Mouse (Mus musculus): Measurements from ENCODE around the gene Blvrb. TPM values are rescaled to one million over a fixed set of nuclear protein-coding genes. Genes with fewer than 3 reads are reported as not detected.

The Blvrb gene
- total RNA-seq, 2 experiments from 2014 or later, result 8.6 to 10.4 TPM

DNA sequence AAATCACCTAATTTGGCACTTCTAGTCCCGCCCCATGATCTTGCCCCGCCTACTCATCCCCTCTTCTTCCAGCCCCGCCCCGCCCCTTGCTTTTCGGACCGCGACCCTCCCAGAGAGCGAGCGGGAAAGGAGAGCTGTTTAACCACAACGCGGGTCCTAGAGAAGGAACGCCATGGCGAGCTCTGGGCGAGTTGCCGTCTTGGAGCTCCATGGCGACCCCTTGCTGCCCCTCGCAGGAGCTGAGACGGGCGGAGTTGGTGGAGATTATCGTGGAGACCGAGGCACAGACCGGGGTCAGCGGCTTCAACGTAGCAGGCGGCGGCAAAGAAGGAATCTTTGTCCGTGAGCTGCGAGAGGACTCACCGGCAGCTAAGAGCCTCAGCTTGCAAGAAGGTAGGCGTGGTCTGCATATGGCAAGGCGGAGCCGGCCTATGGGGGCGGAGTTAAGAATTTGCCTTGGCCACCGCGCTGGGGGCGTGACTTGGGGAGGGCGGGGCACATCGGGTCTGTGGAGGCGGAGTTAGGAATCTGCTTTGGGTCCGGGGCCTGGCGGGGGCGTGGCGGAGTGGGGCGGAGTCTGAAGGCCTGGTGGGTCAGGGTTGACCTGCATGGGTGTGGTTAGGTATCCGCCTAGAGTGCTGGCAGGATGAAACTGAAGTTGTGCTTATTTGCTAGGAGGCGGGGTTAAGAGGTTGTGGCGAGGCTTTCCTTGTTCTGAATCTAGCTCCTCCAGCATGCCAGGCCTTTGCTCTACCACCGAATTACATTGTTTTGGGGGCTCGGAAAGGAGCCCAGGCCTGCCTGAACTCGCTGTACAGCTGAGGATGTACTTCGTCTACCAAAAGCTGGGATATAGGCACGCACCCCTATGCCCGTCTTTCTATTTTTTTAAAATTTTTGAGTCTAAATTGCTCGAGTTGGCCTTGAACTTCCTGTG lies 60.2 kb downstream of the Blvrb start:
- ATAC-seq (replicated peaks; ENCODE audit: poor library complexity, severe bottlenecking), result peak; percentile 88

GRCm38 (mm10) chr7:27508648-27509005 lies 60.8 kb downstream of the Blvrb start:
- peak; percentile 58 for ATAC-seq (replicated peaks; ENCODE audit: poor library complexity, severe bottlenecking)

GRCm38 (mm10) chr7:27510809-27511208 lies 63.0 kb downstream of the Blvrb start:
- no peak for ATAC-seq (replicated peaks; ENCODE audit: poor library complexity, severe bottlenecking)

DNA sequence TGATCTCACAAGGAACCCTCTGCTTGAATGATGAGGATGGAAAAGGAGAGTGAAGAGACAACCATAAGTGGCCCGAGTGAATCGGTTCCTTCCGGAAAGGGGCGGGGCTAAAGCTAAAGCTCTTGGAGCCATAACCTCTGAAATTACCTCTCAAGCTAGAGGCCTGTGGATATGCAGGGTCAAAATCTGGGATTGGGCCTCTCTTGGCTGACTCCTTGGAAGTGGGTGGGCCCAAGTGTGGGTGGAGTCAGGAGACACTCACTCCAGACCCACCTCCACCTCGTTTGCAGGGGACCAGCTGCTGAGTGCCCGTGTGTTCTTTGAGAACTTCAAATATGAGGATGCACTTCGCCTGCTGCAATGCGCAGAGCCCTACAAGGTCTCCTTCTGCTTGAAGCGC lies 67.2 kb downstream of the Blvrb start:
- ATAC-seq (replicated peaks; ENCODE audit: poor library complexity, severe bottlenecking), result no peak

Other genes starting within 250 kb of the Blvrb start
- 2.1 and 7.7 TPM in 2 replicates for gene Itpkc, start 219.3 kb upstream of the Blvrb start, total RNA-seq (2014; fragmentation: Nextera tagmentation)
- 1.8 and 2.2 TPM in 2 replicates for gene Itpkc, start 219.3 kb upstream of the Blvrb start, total RNA-seq (2017)
- 13.3 and 15.9 TPM in 2 replicates for gene Coq8b, start 215.0 kb upstream of the Blvrb start, total RNA-seq (2014; fragmentation: Nextera tagmentation)
- gene Coq8b, start 215.0 kb upstream of the Blvrb start, total RNA-seq (2017), result 9.5 and 10.0 TPM in 2 replicates
- gene Numbl, start 189.5 kb upstream of the Blvrb start, total RNA-seq (2014; fragmentation: Nextera tagmentation), result 1.2 and 1.3 TPM in 2 replicates
- gene Numbl, start 189.5 kb upstream of the Blvrb start, total RNA-seq (2017), result 0.69 and 1.1 TPM in 2 replicates
- gene Ltbp4, start 110.3 kb upstream of the Blvrb start, total RNA-seq (2014; fragmentation: Nextera tagmentation), result not detected in 2 replicates
- not detected in 2 replicates for gene Ltbp4, start 110.3 kb upstream of the Blvrb start, total RNA-seq (2017)
- 23.6 and 31.1 TPM in 2 replicates for gene Shkbp1, start 92.0 kb upstream of the Blvrb start, total RNA-seq (2014; fragmentation: Nextera tagmentation)
- gene Shkbp1, start 92.0 kb upstream of the Blvrb start, total RNA-seq (2017), result 13.9 and 18.8 TPM in 2 replicates
- gene Gm20479, start 90.6 kb upstream of the Blvrb start, total RNA-seq (2014; fragmentation: Nextera tagmentation), result not detected in 2 replicates
- 1.5 TPM in 1 of 2 replicates, not detected in the other for gene Gm20479, start 90.6 kb upstream of the Blvrb start, total RNA-seq (2017)
- 0.19 TPM in 1 of 2 replicates, not detected in the other for gene Sptbn4, start 292 bp upstream of the Blvrb start, total RNA-seq (2014; fragmentation: Nextera tagmentation)
- 0.09 TPM in 1 of 2 replicates, not detected in the other for gene Sptbn4, start 292 bp upstream of the Blvrb start, total RNA-seq (2017)
- gene Sertad3, start 25.8 kb downstream of the Blvrb start, total RNA-seq (2014; fragmentation: Nextera tagmentation), result 4.6 and 5.3 TPM in 2 replicates
- 5.1 and 7.9 TPM in 2 replicates for gene Sertad3, start 25.8 kb downstream of the Blvrb start, total RNA-seq (2017)
- gene Sertad1, start 38.9 kb downstream of the Blvrb start, total RNA-seq (2014; fragmentation: Nextera tagmentation), result 1.9 and 2.2 TPM in 2 replicates
- gene Sertad1, start 38.9 kb downstream of the Blvrb start, total RNA-seq (2017), result 3.7 and 8.9 TPM in 2 replicates
- 0.13 and 1.4 TPM in 2 replicates for gene Prx, start 51.3 kb downstream of the Blvrb start, total RNA-seq (2014; fragmentation: Nextera tagmentation)
- gene Prx, start 51.3 kb downstream of the Blvrb start, total RNA-seq (2017), result 0.52 and 0.62 TPM in 2 replicates
- 1.4 TPM in 1 of 2 replicates, not detected in the other for gene Hipk4, start 75.3 kb downstream of the Blvrb start, total RNA-seq (2014; fragmentation: Nextera tagmentation)
- gene Hipk4, start 75.3 kb downstream of the Blvrb start, total RNA-seq (2017), result 0.05 and 0.09 TPM in 2 replicates
- 3.8 and 10.6 TPM in 2 replicates for gene Pld3, start 105.2 kb downstream of the Blvrb start, total RNA-seq (2014; fragmentation: Nextera tagmentation)
- 3.8 and 6.3 TPM in 2 replicates for gene Pld3, start 105.2 kb downstream of the Blvrb start, total RNA-seq (2017)
- gene 2310022A10Rik, start 105.3 kb downstream of the Blvrb start, total RNA-seq (2014; fragmentation: Nextera tagmentation), result 16.9 and 18.4 TPM in 2 replicates
- gene 2310022A10Rik, start 105.3 kb downstream of the Blvrb start, total RNA-seq (2017), result 4.7 and 6.6 TPM in 2 replicates
- 36.1 and 48.5 TPM in 2 replicates for gene Akt2, start 143.6 kb downstream of the Blvrb start, total RNA-seq (2014; fragmentation: Nextera tagmentation)
- 43.7 and 45.4 TPM in 2 replicates for gene Akt2, start 143.6 kb downstream of the Blvrb start, total RNA-seq (2017)
- not detected in 2 replicates for gene Ttc9b, start 205.9 kb downstream of the Blvrb start, total RNA-seq (2014; fragmentation: Nextera tagmentation)
- gene Ttc9b, start 205.9 kb downstream of the Blvrb start, total RNA-seq (2017), result not detected in 2 replicates
- gene Map3k10, start 226.6 kb downstream of the Blvrb start, total RNA-seq (2014; fragmentation: Nextera tagmentation), result 3.2 and 3.5 TPM in 2 replicates
- gene Map3k10, start 226.6 kb downstream of the Blvrb start, total RNA-seq (2017), result 4.9 and 5.0 TPM in 2 replicates
- 0.66 and 1.7 TPM in 2 replicates for gene Zfp607b, start 241.4 kb downstream of the Blvrb start, total RNA-seq (2014; fragmentation: Nextera tagmentation)
- 0.69 and 7.9 TPM in 2 replicates for gene Zfp607b, start 241.4 kb downstream of the Blvrb start, total RNA-seq (2017)